Mouse (Mus musculus) skeletal muscle tissue, adult 2 months (tissue): ENCODE measurements around the gene Dbp.

Experiments used
- DNase-seq: peaks from one replicate; pipeline ENCODE4 v3.0.0-alpha.2; 2012; ENCODE audit warnings: low read depth, low spot score

Dbp gene

GRCm38 (mm10) chr7:45693921-45694591, 10.8 kb upstream of the Dbp start, which contains the start of gene Sec1:
TSS of gene Sec1 (minus strand) at chr7:45694402.
- DNase-seq: no peak

DNA sequence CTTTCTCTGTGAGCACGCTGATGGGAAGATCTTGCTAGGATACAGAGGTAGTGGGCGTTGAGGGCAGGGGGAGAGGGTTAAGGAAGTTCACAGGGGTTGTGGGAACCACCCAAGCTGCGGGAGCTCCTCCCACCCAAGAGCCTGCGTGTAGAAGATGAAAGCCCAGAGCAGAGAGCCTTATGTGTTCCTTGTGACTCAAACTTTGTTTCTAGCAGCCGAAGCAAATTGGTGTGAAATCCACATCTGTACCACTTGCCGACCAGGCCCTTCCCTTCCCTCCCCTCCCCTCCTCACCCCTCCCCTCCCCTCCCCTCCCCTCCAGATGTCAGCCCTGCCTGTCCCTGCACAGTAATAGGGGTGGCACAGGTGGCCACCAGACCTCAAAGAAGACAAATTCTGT, 9.8 kb upstream of the Dbp start:
- DNase-seq: no peak

- DNase-seq: no peak
Observed at GRCm38 (mm10) chr7:45697894-45698293, 7.0 kb upstream of the Dbp start.

- DNase-seq: no peak
Observed at GRCm38 (mm10) chr7:45699523-45700141, 5.3 kb upstream of the Dbp start, which contains the start of gene Car11. TSS of gene Car11 (plus strand) at chr7:45699843.

DNA sequence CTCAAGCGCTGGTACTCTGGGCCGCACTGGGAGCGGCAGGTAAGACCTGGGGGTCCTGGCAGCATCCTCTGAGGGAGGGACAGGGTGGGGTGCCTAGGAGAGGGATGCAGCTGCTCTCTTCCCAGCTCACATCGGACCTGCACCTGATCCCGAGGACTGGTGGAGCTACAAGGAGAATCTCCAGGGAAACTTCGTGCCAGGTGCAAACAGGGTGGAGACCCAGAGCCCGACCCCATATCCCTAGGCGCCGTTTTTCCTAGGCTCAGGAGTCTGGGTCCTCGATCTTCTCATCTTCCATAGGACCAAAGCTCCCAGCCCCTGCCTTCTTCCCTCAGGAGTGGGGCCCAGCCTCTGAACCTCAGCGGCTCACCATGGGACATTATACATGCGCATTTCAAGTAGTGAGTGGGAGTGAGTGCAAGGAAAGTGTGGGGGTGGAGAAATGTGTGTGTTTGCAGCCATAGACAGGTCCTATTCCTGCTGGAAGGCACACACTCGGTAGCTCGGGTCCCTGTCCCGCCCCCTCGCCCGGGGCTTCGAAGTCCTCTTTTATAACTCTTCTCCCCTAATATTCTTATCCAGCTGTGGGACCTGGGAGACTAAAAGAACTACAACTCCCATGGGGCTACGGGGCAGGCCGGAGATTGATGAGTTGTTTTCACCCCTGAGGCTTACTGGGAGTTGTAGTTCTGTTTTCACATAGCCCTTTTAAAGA, 4.4 kb upstream of the Dbp start:
- DNase-seq: peak; percentile 78

- no peak for DNase-seq
Observed at GRCm38 (mm10) chr7:45701072-45701471, 3.8 kb upstream of the Dbp start.

GRCm38 (mm10) chr7:45701607-45702006, 3.3 kb upstream of the Dbp start:
- no peak for DNase-seq

GRCm38 (mm10) chr7:45702316-45702715, 2.6 kb upstream of the Dbp start:
- no peak for DNase-seq

- DNase-seq: no peak
Observed at GRCm38 (mm10) chr7:45702809-45703520, 1.9 kb upstream of the Dbp start.

DNA sequence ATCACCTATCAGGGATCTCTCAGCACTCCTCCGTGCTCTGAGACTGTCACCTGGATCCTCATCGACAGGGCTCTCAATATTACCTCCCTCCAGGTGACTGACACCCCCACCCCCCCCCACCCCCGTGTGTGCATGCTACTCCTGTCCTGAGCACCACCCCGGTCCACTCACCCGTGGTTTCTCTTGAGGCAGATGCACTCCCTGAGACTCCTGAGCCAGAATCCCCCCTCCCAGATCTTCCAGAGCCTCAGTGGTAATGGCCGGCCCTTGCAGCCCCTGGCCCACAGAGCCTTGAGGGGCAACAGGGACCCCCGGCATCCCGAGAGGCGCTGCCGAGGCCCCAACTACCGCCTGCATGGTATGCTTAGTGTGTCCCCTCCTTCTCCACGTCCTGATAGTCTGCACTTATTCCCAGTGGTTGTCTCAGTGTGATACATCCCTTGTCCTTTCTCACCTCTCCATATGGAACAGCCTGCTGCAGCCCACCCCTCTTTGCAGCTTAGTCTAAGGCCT, 1.3 kb upstream of the Dbp start:
- no peak for DNase-seq

- DNase-seq: peak; percentile 95
Observed at GRCm38 (mm10) chr7:45704046-45704559, 785 bp upstream of the Dbp start.

DNA sequence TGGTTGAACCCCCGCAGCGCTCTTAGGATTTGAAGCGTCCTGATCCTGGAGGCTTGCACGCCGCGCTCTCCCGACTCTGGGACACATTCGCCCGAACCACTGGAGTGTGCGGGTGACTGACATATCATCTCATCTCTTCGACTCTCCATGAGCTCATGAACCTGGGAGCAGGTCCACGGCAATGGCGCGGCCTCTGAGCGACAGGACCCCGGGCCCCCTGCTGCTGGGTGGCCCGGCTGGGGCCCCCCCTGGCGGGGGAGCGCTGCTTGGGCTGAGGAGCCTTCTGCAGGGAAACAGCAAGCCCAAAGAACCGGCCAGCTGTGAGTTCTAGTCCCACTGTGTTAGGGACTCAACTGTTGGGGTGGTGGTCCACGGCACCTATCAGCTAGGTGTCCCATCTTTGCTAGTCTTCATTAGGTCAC, 566 bp downstream of the Dbp start:
- DNase-seq: no peak

DNA sequence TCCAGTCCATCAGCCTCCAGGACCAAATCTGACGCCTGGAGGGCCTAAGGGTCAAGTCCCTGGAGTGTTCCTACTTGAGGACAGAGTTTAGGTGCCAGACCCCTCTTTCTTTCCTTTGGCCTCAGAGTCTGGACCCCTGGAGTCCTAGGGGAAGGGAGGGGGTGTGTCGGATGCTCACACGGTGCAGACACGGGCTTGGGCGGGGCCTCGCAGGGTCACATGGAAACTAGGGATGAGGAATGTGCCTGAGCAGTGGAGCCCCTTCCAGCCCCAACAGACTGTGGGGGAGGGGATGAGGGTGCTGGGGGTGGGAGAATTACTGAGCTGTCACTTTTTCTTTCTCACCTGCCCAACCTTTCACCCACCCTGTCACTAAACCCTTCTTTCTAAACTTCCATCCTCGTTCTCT, 989 bp downstream of the Dbp start:
- peak; percentile 97 for DNase-seq

- DNase-seq: peak; percentile 96
Observed at GRCm38 (mm10) chr7:45706721-45707241, 1.9 kb downstream of the Dbp start.

- peak; percentile 99 for DNase-seq
Observed at GRCm38 (mm10) chr7:45707375-45707967, 2.6 kb downstream of the Dbp start.

- peak; percentile 84 for DNase-seq
Observed at GRCm38 (mm10) chr7:45708221-45708761, 3.4 kb downstream of the Dbp start.

- peak; percentile 68 for DNase-seq
Observed at GRCm38 (mm10) chr7:45709036-45709435, 4.1 kb downstream of the Dbp start.

DNA sequence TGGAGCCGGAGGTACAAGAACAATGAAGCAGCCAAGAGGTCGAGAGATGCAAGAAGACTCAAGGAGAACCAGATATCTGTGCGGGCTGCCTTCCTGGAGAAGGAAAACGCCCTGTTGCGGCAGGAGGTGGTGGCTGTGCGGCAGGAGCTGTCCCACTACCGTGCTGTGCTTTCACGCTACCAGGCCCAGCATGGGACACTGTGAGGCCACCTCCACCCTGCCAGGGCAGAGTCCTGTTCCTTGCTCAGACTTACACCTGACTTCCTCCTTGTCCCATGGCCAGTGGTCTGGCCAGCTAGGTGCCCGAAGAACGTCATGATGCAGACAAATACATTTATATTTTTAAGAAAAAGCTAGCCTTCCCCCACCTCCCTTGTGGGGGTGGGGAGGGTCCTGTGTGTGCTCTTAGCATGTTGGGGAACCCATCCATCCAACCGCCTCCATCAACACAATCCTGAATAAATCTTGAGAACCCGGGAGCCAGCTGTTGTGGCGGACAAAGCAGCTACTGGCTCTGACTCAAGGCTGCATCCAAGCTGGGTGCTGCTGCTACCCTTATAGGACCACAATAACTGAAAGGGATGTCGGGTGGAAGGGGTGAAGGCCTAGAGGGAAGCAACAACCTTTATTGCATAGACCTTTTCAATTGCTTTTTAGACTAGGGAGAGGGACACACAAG, 4.9 kb downstream of the Dbp start:
- no peak for DNase-seq

DNA sequence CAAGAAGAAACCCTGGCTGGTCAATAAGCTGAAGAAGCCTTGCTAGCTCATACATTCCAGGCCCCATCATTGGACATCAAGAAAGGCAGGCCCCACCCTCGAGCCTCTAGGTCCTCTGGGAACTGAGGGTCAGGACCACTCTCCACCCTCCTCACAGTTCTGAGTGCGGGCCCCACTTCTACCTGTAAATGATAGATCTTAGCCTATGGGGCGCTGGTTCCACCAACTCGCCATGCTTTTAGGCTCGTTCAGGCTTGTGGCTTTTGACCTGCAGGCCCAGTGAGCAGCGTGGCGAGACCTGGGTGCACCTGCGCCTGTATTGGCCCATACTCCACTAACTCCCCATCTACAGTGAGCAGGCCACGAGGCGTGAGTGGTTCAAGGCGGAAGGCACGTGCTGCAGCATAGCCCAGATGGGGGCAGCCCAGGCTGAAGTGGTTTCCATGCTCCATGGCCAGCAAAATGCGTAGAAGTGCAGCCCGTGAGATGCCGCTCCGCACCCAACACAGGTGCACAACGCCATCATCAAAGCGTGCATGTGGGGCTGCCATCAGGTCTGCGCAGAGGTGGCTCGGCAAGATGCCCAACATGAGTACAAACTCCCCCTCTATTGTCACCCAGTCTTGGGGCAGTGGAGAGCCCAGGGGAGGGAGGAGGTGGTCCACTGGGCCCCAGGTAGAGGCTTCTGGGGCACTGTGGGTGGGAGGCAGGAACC, 5.7 kb downstream of the Dbp start:
- DNase-seq: peak; percentile 59
